Mouse (Mus musculus) embryonic fibroblast, embryonic 13.5 days (primary cell): ENCODE measurements around the gene Dpp4. TPM values are rescaled to one million over a fixed set of nuclear protein-coding genes. Genes with fewer than 3 reads are reported as not detected.

Experiments used
- H3K27ac ChIP-seq: 2 replicates; pipeline ENCODE4 v1.5.1; 2012; ENCODE audit warnings: low read length, control low read depth, inconsistent platforms; ENCODE audit not compliant: insufficient read depth
- H3K4me1 ChIP-seq: 2 replicates; pipeline ENCODE4 v1.6.1; 2011; ENCODE audit warnings: low read length; ENCODE audit not compliant: control insufficient read depth, insufficient read depth
- H3K4me3 ChIP-seq: 2 replicates; pipeline ENCODE4 v1.5.1; 2011; ENCODE audit warnings: mild to moderate bottlenecking, control low read depth, low read length; ENCODE audit not compliant: insufficient read depth
- CTCF ChIP-seq: IDR thresholded peaks from 2 replicates; pipeline ENCODE4 v1.5.1; 2011; ENCODE audit warnings: mild to moderate bottlenecking, control low read depth, low read length, moderate library complexity, borderline replicate concordance; ENCODE audit not compliant: insufficient read depth
- POLR2A ChIP-seq: IDR thresholded peaks from 2 replicates; pipeline ENCODE4 v1.6.1; 2011; ENCODE audit warnings: low read depth, mild to moderate bottlenecking, control low read depth, low read length, moderate library complexity
- polyA plus RNA-seq: library from polyadenylated mRNA; stranded (reverse); fragments of >200 nt; gene quantifications from 2 replicates; pipeline ENCODE4 v1.2.4, GENCODE M21; 2011; ENCODE audit warnings: low read depth; ENCODE audit not compliant: missing spikeins, insufficient read length

Gene Dpp4
- polyA plus RNA-seq, 1 experiment: 0.90 TPM

- H3K27ac ChIP-seq: no peak overlapping the region
- no peaks in the 10 kb centered on the region for H3K4me1 ChIP-seq
- TF ChIP-seq POLR2A: no peak
- TF ChIP-seq CTCF: no peak
- H3K4me3 ChIP-seq: no peak overlapping the region
Measured at GRCm38 (mm10) chr2:62368349-62369053, 43.5 kb downstream of the Dpp4 start.

GRCm38 (mm10) chr2:62363606-62364005, 48.4 kb downstream of the Dpp4 start:
- no peaks in the 10 kb centered on the region for H3K4me1 ChIP-seq
- no peak overlapping the region for H3K4me3 ChIP-seq

GRCm38 (mm10) chr2:62362211-62362610, 49.8 kb downstream of the Dpp4 start:
- Histone ChIP-seq H3K27ac (no peak overlapping the region), H3K4me3 (no peak overlapping the region), H3K4me1 (no peaks in the 10 kb centered on the region)
- TF ChIP-seq POLR2A (no peak), CTCF (no peak)

More at GRCm38 (mm10) chr2:62363606-62364005, 48.4 kb downstream of the Dpp4 start:
- TF ChIP-seq CTCF: no peak
- TF ChIP-seq POLR2A: no peak
- H3K27ac ChIP-seq: no peak overlapping the region

- Histone ChIP-seq H3K4me1 (no peaks in the 10 kb centered on the region), H3K4me3 (no peak overlapping the region), H3K27ac (no peak overlapping the region)
- TF ChIP-seq POLR2A: no peak
- no peak for TF ChIP-seq CTCF
Measured at GRCm38 (mm10) chr2:62361514-62361913, 50.5 kb downstream of the Dpp4 start.

GRCm38 (mm10) chr2:62360872-62361271, 51.2 kb downstream of the Dpp4 start:
- Histone ChIP-seq H3K27ac (no peak overlapping the region), H3K4me1 (no peaks in the 10 kb centered on the region), H3K4me3 (no peak overlapping the region)
- TF ChIP-seq POLR2A: no peak
- no peak for TF ChIP-seq CTCF

GRCm38 (mm10) chr2:62357259-62357658, 54.8 kb downstream of the Dpp4 start:
- Histone ChIP-seq H3K4me1 (no peaks in the 10 kb centered on the region), H3K4me3 (no peak overlapping the region), H3K27ac (no peak overlapping the region)
- TF ChIP-seq POLR2A: no peak
- TF ChIP-seq CTCF: no peak

- Histone ChIP-seq H3K4me3 (no peak overlapping the region), H3K27ac (no peak overlapping the region), H3K4me1 (no peaks in the 10 kb centered on the region)
- TF ChIP-seq CTCF: no peak
Measured at GRCm38 (mm10) chr2:62356606-62357005, 55.4 kb downstream of the Dpp4 start.

- TF ChIP-seq POLR2A (no peak), CTCF (no peak)
- Histone ChIP-seq H3K4me1 (peaks cover 4% of the 10 kb centered on the region; the same call in 1 of the 2 replicates), H3K27ac (no peak overlapping the region), H3K4me3 (no peak overlapping the region)
Measured at GRCm38 (mm10) chr2:62355766-62356165, 56.3 kb downstream of the Dpp4 start.

GRCm38 (mm10) chr2:62352035-62352434, 60.0 kb downstream of the Dpp4 start:
- Histone ChIP-seq H3K27ac (no peak overlapping the region), H3K4me1 (peaks cover 7% of the 10 kb centered on the region), H3K4me3 (no peak overlapping the region)
- TF ChIP-seq CTCF (no peak), POLR2A (no peak)

- no peak for TF ChIP-seq POLR2A
- TF ChIP-seq CTCF: no peak
- Histone ChIP-seq H3K27ac (no peak overlapping the region), H3K4me1 (peaks cover 7% of the 10 kb centered on the region), H3K4me3 (no peak overlapping the region)
Measured at GRCm38 (mm10) chr2:62347762-62348161, 64.3 kb downstream of the Dpp4 start.
